Mouse (Mus musculus): Measurements from ENCODE around the gene Chd3.

Chd3 gene

DNA sequence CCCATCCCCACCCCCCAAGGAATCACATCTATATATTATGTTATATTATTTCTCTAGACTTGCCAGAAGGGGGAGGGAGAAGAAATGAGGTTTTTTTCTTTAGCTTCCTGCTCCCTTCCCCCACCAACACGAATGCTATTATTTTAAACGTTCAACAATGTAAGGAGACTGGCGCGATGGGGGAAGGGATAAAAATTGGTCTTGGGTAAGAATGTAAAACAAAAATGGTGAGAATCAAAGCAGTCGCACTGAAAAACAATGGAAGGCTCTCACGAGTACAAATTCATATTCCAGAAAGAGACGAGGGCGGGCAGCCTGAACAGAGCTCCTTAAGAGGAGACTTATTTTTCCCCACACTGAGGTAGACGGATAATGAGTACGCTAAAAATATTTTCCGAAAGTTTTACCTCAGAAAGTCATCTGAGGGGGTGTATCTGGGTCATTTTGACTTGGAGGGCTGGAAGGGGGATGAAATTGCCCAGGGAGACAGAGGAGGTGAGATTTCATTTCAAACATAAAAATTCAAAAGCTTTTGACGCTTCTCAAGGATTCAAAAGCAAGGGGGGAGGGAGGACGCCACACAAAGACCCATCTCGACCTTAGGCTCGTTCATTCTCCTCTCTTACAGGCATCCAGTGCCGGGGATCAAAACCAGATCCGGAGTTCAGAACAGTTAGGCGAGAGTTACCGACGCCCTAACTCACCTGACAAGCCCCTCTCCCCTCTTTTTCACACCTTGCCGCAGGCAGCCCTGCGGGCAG lies 2.2 kb downstream of the Chd3 start:
- in situ Hi-C loops (cut with MboI; ENCODE audit: low sequenced_read_pairs) = no loop called here

DNA sequence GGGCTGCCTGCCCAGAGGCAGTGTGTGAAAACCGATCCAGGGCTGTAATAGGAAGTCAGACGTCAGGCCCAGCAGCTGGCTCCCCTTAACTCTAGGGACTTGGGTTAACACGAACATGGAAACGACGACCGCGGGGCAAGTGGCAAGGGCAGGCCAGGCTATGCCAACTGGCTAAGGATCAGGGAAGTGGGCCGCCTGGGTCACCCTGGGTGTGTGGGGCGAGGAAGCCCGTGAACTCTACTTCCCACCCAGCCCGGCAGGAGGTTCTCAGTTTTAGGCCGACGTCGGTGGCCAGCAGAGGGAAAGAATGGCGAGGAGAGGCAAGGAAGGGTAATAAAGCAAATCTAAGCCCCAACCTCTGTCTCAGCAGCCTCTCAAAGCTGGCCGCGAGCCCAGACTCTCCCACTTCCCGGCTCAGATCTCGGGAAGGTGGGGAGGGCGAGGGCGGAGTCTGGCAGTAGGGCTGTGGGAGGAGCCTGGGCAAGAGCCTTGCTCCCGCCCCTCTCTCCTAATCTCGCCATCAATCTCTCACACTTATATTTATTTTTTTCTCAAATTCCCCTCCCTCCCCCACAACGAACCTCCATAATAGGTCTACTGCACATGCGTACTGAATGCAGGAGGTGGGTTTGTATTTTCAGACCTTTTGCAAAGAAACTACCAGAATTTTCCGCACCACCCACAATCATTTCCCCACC lies 2.9 kb downstream of the Chd3 start:
- in situ Hi-C loops (cut with MboI; ENCODE audit: low sequenced_read_pairs) = no loop called here

DNA sequence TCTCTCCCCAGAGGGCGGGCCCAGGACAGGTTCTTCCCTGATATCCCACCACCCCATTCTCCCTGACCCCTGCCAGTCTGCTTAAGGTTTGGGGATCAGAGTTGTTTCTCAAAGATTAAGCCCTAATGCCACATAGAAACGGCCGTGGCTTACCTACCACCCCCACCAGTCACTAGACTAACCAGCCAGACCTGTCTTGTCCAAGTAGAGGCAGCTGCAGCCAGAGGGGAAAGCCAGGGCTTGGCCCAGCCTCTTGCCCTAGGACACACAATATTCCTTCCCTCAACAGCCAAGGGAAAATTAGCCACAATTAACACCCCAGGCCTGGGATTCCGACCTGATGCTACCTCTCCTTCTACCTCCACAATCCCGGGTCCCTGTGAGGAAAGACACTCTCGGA lies 3.5 kb downstream of the Chd3 start:
- in situ Hi-C loops (cut with MboI; ENCODE audit: low sequenced_read_pairs) = no loop called here

GRCm38 (mm10) chr11:69364910-69365309 lies 4.3 kb downstream of the Chd3 start:
- in situ Hi-C loops (cut with MboI; ENCODE audit: low sequenced_read_pairs) = no loop called here

GRCm38 (mm10) chr11:69364376-69364775 lies 4.8 kb downstream of the Chd3 start:
- in situ Hi-C loops (cut with MboI; ENCODE audit: low sequenced_read_pairs) = no loop called here

GRCm38 (mm10) chr11:69362479-69362878 lies 6.7 kb downstream of the Chd3 start:
- in situ Hi-C loops (cut with MboI; ENCODE audit: low sequenced_read_pairs) = no loop called here

GRCm38 (mm10) chr11:69362021-69362420 lies 7.2 kb downstream of the Chd3 start:
- in situ Hi-C loops (cut with MboI; ENCODE audit: low sequenced_read_pairs) = no loop called here

GRCm38 (mm10) chr11:69357690-69358089 lies 11.5 kb downstream of the Chd3 start:
- in situ Hi-C loops (cut with MboI; ENCODE audit: low sequenced_read_pairs) = no loop called here

DNA sequence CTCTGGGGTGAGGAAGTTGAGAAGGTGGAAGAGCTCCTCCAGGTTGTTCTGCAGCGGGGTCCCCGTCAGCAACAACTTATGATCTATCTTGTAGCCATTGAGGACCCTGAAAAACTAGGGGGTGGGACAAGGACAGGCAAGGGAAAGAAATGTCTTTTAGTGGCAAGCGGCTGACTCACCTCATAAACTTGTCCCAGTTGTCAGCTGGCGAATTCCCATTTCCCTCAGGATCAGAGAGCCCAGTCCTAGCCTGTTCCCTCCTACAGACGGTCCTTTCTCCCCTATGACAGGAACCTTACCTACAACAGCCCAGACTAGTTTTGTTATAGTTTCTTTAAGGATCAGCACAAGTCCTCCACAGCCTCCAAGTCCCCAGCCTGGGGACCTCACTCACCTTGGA lies 12.7 kb downstream of the Chd3 start:
- in situ Hi-C loops (cut with MboI; ENCODE audit: low sequenced_read_pairs) = no loop called here

DNA sequence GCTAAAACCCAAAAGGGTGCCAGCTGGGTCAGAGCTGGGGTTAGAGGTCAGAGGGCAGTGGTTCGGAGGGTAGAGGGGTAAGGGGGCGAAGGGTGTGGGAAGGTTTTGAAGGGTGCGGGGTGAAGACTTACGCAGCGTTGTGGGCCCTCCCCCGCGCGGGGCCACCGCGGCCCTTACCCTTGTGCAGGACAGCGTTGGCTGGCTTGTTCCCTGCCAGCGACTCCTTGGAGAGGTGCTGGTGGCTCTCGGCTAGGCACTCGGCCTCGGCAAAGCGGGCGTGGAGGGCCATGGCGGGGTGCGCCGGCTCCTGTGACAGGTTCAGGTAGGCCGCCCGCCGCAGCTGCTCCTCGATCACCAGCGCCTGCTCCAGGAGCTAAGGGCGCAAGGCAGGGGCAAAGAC lies 22.8 kb downstream of the Chd3 start:
- in situ Hi-C loops (cut with MboI; ENCODE audit: low sequenced_read_pairs) = no loop called here

GRCm38 (mm10) chr11:69340161-69341131 lies 28.8 kb downstream of the Chd3 start, which contains the start of gene Rnf227:
TSS of gene Rnf227 (plus strand) at chr11:69340461.
- in situ Hi-C loops (cut with MboI; ENCODE audit: low sequenced_read_pairs) = no loop called here

DNA sequence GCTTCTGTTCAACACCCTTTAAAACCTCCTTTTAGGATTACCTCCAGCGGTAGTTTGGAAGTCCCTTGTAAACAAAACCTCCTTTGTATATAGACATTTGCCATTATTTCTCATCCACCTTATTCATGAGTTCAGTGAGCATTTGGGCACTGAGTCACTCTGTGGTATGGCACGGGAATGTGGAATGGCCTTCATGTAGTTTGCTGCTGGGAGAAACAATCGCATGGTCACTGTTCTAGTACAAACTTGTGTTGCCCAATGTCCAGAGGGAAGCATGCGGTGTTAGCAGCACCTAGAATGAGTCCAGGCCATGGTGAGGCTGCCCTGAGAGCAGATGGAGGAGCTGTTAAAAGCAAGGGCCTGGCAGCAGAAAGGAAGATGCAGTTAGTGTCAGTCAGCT lies 34.4 kb downstream of the Chd3 start:
- in situ Hi-C loops (cut with MboI; ENCODE audit: low sequenced_read_pairs) = no loop called here

- in situ Hi-C loops (cut with MboI; ENCODE audit: low sequenced_read_pairs) = no loop called here
Measured at GRCm38 (mm10) chr11:69333922-69334321, 35.3 kb downstream of the Chd3 start.

DNA sequence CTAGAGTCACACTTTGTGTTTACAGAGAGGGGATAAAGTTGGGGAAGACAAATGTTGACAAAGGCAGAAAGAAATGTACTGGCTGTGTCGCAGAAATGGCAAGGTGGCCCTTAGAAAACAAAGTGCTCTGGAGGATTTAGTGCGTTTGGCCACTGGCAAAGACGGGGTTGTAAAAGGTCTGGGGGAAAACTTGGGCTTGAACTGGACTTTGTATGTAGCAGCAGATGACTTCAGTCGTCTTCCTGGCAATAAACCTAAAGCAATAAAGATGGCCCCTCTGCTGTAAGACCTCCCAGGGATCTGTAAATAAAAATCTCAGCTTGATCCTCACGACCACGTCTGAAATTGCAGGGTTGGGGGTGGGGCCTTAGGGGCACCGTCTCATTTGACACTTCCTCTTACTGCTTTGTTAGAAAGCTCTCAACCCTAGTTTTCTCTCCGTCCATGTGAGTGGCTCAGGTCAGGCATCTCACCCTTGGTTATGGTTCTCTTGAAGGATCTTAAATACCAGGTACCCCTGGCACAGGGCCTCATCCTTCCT lies 36.4 kb downstream of the Chd3 start:
- in situ Hi-C loops (cut with MboI; ENCODE audit: low sequenced_read_pairs) = no loop called here

- in situ Hi-C loops (cut with MboI; ENCODE audit: low sequenced_read_pairs) = no loop called here
Measured at GRCm38 (mm10) chr11:69331929-69332405, 37.2 kb downstream of the Chd3 start.

DNA sequence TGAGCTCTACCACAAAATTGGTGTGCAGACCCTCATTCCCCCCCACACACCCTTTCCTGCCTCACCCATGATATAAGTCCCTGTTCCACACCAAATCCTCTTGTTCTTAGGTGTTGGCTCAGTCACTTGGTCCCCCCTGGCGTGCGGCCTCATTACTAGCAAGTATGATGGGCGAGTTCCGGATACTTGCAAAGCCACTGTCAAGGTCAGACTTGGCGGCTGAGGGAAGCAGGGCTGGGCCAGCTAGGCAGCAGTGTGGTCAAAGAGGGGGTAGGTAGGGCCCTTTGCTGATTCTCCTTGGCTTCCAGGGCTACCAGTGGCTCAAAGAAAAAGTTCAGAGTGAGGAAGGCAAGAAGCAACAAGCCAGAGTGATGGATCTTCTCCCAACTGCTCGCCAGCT lies 38.1 kb downstream of the Chd3 start:
- in situ Hi-C loops (cut with MboI; ENCODE audit: low sequenced_read_pairs) = no loop called here

DNA sequence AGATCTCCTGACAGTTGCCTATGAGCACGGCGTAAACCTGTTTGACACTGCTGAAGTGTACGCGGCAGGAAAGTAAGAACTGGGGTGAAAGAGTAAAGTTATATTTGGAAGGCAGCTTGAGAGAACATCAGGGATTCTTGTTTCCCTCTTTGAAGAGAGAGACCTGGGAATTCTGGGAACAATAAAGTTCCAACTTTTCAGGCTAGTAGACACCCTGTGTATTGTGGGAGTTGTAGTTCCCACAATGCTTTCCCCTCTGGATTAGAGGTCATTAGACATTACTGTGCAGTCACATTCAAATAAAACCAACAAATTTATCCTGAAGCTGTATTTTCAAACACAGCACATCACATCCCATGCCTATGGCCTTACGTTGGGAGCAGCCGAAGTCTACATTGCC lies 40.7 kb downstream of the Chd3 start:
- in situ Hi-C loops (cut with MboI; ENCODE audit: low sequenced_read_pairs) = no loop called here

GRCm38 (mm10) chr11:69327648-69328047 lies 41.6 kb downstream of the Chd3 start:
- in situ Hi-C loops (cut with MboI; ENCODE audit: low sequenced_read_pairs) = no loop called here

DNA sequence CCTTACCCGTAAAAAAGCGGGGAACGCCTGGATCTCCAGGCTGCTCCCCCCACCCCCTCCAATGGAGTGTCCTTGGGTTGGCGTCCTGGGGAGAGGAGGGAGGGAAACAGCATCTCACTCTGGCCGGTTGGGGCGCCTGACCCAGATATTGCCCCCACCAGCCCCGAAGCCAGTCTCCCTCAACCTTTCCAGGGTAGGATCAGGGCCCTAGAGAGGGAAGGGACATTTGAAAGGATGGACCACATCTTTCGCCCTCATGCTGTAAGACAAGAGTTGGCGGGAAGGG lies 42.1 kb downstream of the Chd3 start:
- in situ Hi-C loops (cut with MboI; ENCODE audit: low sequenced_read_pairs) = no loop called here

DNA sequence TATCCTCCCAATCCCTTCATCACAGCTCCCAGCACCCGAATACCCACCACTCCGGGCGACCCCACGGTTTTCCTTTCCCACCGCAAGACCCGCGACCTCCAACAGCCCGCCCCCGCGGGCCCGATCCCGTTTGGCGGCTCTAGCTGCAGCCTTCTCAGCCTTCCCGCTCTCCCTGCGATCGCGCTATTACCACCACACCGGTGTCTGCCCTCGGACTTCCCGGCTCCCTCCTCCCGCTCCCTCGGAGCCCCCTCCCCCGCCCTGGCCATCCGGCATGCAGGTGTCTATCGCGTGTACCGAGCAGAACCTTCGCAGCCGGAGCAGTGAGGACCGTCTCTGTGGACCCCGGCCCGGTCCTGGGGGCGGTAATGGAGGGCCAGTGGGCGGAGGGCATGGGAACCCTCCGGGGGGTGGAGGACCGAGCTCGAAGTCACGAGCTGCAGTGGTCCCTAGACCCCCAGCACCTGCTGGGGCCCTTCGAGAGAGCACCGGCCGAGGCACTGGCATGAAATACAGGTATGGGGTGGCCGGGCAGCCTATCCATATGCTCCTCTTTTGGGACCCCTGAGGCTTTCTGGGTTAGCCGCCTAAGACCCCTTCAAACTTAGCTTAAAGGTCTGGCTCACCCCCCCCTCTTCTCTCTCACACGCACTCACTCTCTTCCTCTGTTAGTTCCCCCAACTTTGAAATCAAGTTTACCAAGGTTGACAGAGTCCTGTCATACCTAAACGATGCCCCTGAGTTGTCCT lies 42.6 kb downstream of the Chd3 start:
- in situ Hi-C loops (cut with MboI; ENCODE audit: low sequenced_read_pairs) = no loop called here
